Mouse (Mus musculus) heart, embryonic 11.5 days (tissue): Measurements from ENCODE around the gene Glis1. TPM values are rescaled to one million over a fixed set of nuclear protein-coding genes. Genes with fewer than 3 reads are reported as not detected.
"Not testable (repeated sequence)": the region's sequence is repeated elsewhere in the genome, so short reads cannot be mapped to it uniquely, and the experiment has no call there.

Source experiments
- ATAC-seq: fragments of 200-750 bp; cut with Nextera tagmentation; replicated peaks from 2 replicates; pipeline ENCODE4 v1.8.0; 2017; ENCODE audit warnings: moderate library complexity; ENCODE audit not compliant: insufficient number of reproducible peaks, low FRiP score, low TSS enrichment
- H3K27ac ChIP-seq: fragments of 300-500 bp; sonication (generic); 2 replicates; pipeline ENCODE4 v1.5.1; 2014; ENCODE audit warnings: mild to moderate bottlenecking, low read depth, low read length
- H3K27me3 ChIP-seq: fragments of 300-500 bp; sonication (generic); 2 replicates; pipeline ENCODE4 v1.6.1; 2014; ENCODE audit warnings: mild to moderate bottlenecking, low read length, mixed read lengths; ENCODE audit not compliant: control insufficient read depth, insufficient read depth
- H3K36me3 ChIP-seq: fragments of 300-500 bp; sonication (generic); 2 replicates; pipeline ENCODE4 v1.6.1; 2014; ENCODE audit warnings: mild to moderate bottlenecking, low read length, moderate library complexity, mixed read lengths; ENCODE audit not compliant: control insufficient read depth, insufficient read depth
- H3K4me1 ChIP-seq: fragments of 300-500 bp; sonication (generic); 2 replicates; pipeline ENCODE4 v1.6.1; 2014; ENCODE audit warnings: low read length; ENCODE audit not compliant: control insufficient read depth, insufficient read depth
- H3K4me2 ChIP-seq: fragments of 300-500 bp; sonication (generic); 2 replicates; pipeline ENCODE4 v1.6.1; 2014; ENCODE audit warnings: mild to moderate bottlenecking, moderate library complexity
- H3K4me3 ChIP-seq: fragments of 300-500 bp; sonication (generic); 2 replicates; pipeline ENCODE4 v1.5.1; 2014; ENCODE audit warnings: low read depth, low read length
- H3K9ac ChIP-seq: fragments of 300-500 bp; sonication (generic); 2 replicates; pipeline ENCODE4 v1.6.1; 2014; ENCODE audit warnings: mild to moderate bottlenecking, low read depth, low read length, moderate library complexity
- H3K9me3 ChIP-seq: fragments of 300-500 bp; sonication (generic); replicated peaks from 2 replicates; pipeline ENCODE4 v1.6.1; 2016; ENCODE audit warnings: low read length; ENCODE audit not compliant: control insufficient read depth
- whole genome bisulfite sequencing: fragments of 180-500 bp; shearing (Covaris S2); extraction: QIAGEN DNeasy Blood & Tissue Kit; methylation state at CpG from one replicate; pipeline ENCODE4 v1.1.7; 2014; ENCODE audit not compliant: insufficient replicate concordance; 5-methylcytosine and 5-hydroxymethylcytosine counted together
- polyA plus RNA-seq: library from polyadenylated mRNA; unstranded; fragments of >200 nt; fragmentation: Nextera tagmentation; extraction: Ambion mirVana; gene quantifications from 2 replicates; pipeline ENCODE4 v1.2.1, GENCODE M21; 2014

The Glis1 gene
- polyA plus RNA-seq, 1 experiment from 2014 or later = 0.94 TPM

GRCm38 (mm10) chr4:107598581-107598958, 164.2 kb downstream of the Glis1 start:
- H3K27me3 ChIP-seq, H3K27ac ChIP-seq, H3K4me3 ChIP-seq, H3K9ac ChIP-seq, ATAC-seq, H3K36me3 ChIP-seq, H3K9me3 ChIP-seq, H3K4me2 ChIP-seq: not testable (repeated sequence)
- WGBS = 83% methylated on average over 5 of the region's 5 CpGs
- peaks cover 20% of the 10 kb centered on the region for H3K4me1 ChIP-seq

GRCm38 (mm10) chr4:107602284-107602683, 167.9 kb downstream of the Glis1 start:
- H3K4me3 ChIP-seq = no peak overlapping the region
- no peaks in the 10 kb centered on the region for H3K36me3 ChIP-seq
- no peak overlapping the region for H3K9ac ChIP-seq
- H3K9me3 ChIP-seq = no peaks in the 10 kb centered on the region
- no peak overlapping the region for H3K27ac ChIP-seq
- no peak for ATAC-seq
- 77% methylated on average over 7 of the region's 7 CpGs for WGBS
- H3K4me2 ChIP-seq = no peak overlapping the region
- peaks cover 19% of the 10 kb centered on the region for H3K4me1 ChIP-seq
- 0 out of 2 replicates have a peak, but pooled peaks cover 10% of the 10 kb centered on the region for H3K27me3 ChIP-seq

DNA sequence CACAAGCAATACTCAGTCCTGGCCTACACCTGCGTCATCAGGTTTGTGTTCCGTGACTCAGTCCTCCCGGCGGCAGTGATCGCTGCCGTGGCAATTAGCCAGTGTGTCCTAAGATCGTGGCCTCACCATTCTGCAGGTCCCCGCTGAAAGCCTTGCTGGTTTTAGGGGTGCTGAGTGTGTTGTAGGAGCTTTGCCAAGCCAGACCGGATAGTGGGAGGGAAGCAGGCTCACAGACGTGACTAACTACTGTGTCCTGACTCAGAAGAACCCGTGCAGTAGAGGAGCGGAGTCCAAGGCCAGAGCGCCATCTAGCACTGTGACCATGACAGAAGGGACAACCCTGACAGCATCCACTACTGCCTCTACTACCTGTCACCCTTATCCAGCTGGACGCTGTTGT, 168.4 kb downstream of the Glis1 start:
- Histone ChIP-seq H3K9ac (no peak overlapping the region), H3K27me3 (peaks cover 15% of the 10 kb centered on the region; the same call in 1 of the 2 replicates), H3K4me1 (peaks cover 15% of the 10 kb centered on the region), H3K36me3 (no peaks in the 10 kb centered on the region), H3K9me3 (no peaks in the 10 kb centered on the region), H3K4me2 (no peak overlapping the region), H3K27ac (no peak overlapping the region), H3K4me3 (no peak overlapping the region)
- WGBS = 78% methylated on average over 14 of the region's 14 CpGs
- ATAC-seq = no peak

DNA sequence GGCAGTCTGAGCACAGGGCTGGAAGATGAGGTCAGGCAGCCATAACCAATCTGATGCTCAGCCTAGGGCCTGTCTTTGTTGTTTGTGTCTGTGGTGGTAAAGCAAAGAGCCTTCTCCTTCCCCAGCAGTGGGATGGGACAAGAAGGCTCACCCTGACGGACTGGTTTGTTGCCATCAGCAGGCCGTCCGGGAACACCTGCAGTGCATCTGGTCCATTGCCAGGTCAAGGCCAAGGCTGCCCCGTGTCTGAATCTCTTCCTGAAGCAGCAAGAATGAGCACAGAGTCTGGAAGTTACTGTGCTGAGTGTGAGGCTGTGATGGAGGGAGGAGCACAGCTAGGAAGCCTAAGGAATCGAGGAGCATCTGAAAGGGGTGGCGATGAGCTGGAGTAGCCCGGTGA, 168.8 kb downstream of the Glis1 start:
- peaks cover 18% of the 10 kb centered on the region; the same call in 1 of the 2 replicates for H3K27me3 ChIP-seq
- H3K4me2 ChIP-seq = no peak overlapping the region
- H3K27ac ChIP-seq = no peak overlapping the region
- H3K36me3 ChIP-seq = no peaks in the 10 kb centered on the region
- H3K4me1 ChIP-seq = peaks cover 13% of the 10 kb centered on the region
- H3K9me3 ChIP-seq = no peaks in the 10 kb centered on the region
- no peak overlapping the region for H3K4me3 ChIP-seq
- no peak overlapping the region for H3K9ac ChIP-seq
- ATAC-seq = no peak
- WGBS = 72% methylated on average over 7 of the region's 7 CpGs

GRCm38 (mm10) chr4:107605964-107606602, 171.7 kb downstream of the Glis1 start:
- peak overlapping the region; percentile 22; the same call in 1 of the 2 replicates for H3K4me2 ChIP-seq
- no peak overlapping the region for H3K4me3 ChIP-seq
- H3K27me3 ChIP-seq = peaks cover 26% of the 10 kb centered on the region; the same call in 1 of the 2 replicates
- H3K27ac ChIP-seq = no peak overlapping the region
- 42% methylated on average over 17 of the region's 17 CpGs for WGBS
- H3K9me3 ChIP-seq = no peaks in the 10 kb centered on the region
- no peaks in the 10 kb centered on the region for H3K36me3 ChIP-seq
- no peak overlapping the region for H3K9ac ChIP-seq
- ATAC-seq = no peak
- H3K4me1 ChIP-seq = peaks cover 11% of the 10 kb centered on the region

DNA sequence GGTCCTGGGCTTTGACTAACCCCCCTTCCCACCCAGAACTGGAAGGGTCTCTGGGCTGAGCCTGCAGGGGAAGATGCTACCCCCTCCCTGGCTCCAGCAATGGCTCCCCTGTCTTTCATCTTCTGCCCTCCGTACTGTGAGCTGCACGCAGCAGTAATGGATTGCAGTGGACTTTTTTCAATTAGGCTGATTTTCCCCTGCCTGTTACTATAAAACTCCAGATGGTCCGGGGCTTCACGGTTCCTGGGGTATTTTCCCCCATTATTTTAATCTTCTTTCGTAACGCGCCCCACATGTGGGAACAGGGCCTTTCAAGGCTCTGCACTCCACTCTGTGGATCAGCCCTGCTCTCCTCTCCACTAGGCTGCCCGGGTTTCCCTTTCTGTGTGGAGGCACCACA, 175.4 kb downstream of the Glis1 start:
- no peak for ATAC-seq
- Histone ChIP-seq H3K27ac (no peak overlapping the region), H3K9me3 (no peaks in the 10 kb centered on the region), H3K4me3 (no peak overlapping the region), H3K9ac (no peak overlapping the region), H3K36me3 (no peaks in the 10 kb centered on the region), H3K4me1 (peaks cover 17% of the 10 kb centered on the region), H3K27me3 (peaks cover 25% of the 10 kb centered on the region; the same call in 1 of the 2 replicates), H3K4me2 (no peak overlapping the region)
- WGBS = 83% methylated on average over 8 of the region's 8 CpGs

DNA sequence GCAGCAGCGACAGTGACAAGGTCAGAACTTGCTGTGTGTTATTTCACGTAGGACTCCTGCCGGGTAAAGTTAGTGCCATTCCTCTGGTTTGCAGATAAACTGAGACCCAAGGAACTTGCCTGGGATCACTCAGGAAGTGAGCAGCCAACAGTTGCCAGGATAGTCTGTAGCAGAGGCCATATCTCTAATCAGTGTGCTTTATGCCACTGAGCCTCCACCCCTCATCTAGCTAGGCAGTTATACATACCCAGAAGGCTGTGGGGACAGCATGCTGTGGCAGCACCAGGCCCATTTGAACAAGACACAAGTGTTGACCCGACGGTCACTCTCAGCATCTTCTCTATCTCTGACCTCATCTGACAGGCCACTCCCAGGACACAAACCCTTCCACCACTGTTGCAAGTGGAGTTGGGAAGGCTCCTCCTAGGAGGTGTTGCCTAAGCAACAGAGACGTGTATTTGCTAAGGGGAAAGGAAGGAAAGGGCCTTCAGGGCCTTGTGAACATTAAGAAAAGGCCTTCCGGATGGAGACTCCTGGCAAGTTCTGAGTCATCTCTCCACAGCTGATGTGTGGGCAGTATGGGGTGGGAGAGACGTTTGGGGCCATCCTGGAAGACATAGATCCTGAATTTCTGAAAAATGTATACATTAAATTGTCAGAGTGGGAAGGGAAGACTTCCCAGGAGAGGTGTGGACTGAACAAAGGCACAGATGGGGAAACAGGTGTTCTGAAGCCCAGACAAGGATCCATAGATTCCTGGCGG, 177.7 kb downstream of the Glis1 start:
- WGBS = 49% methylated on average over 9 of the region's 9 CpGs
- H3K27ac ChIP-seq = no peak overlapping the region
- ATAC-seq = no peak

DNA sequence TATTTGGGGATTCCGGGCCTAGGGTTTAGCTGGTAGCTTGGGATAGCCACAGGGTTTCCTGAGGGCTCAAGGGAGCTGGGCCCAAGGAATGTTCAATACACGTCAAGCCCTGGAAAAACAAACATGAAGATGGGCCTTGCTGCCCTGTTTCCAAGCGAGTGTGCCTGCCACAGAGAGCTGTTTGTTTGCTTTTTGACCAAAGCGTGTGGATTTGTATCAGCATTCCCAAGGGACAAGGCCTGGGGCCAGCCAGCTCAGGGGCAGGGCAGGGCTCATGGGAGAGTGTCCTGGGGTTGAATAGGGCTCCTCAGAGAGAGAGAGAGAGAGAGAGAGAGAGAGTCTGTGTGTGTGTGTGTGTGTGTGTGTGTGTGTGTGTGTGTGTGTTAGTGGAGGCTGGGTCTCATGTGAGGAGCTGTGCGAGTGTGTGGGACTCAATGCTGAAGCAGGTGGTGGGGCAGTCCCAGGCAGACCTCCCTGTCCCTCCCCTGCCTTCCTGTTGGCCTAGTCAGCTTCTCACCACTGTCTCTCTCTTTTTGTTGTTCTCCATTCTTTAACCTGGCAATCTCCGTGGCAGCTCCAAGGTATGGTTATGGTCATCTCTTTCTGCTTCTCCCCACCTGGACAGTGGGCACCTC, 183.3 kb downstream of the Glis1 start:
- WGBS = 55% methylated on average over 6 of the region's 6 CpGs
- peaks cover 5% of the 10 kb centered on the region; the same call in 1 of the 2 replicates for H3K27me3 ChIP-seq
- no peak overlapping the region for H3K27ac ChIP-seq
- ATAC-seq = no peak
- no peaks in the 10 kb centered on the region for H3K9me3 ChIP-seq
- no peak overlapping the region for H3K9ac ChIP-seq
- no peak overlapping the region for H3K4me3 ChIP-seq
- H3K4me1 ChIP-seq = 0 out of 2 replicates have a peak, but pooled peaks cover 2% of the 10 kb centered on the region
- no peak overlapping the region for H3K4me2 ChIP-seq
- no peaks in the 10 kb centered on the region for H3K36me3 ChIP-seq

More for the DNA sequence above, 177.7 kb downstream of the Glis1 start:
- Histone ChIP-seq H3K4me3 (no peak overlapping the region), H3K9ac (no peak overlapping the region), H3K4me2 (no peak overlapping the region), H3K36me3 (no peaks in the 10 kb centered on the region), H3K4me1 (peaks cover 6% of the 10 kb centered on the region), H3K9me3 (no peaks in the 10 kb centered on the region), H3K27me3 (peaks cover 20% of the 10 kb centered on the region)
